Mouse (Mus musculus): ENCODE measurements around the gene Creb3l1. TPM values are rescaled to one million over a fixed set of nuclear protein-coding genes. Genes with fewer than 3 reads are reported as not detected.
A peak's percentile ranks its signal among the peaks of the same experiment; 100 is the strongest.

The Creb3l1 gene
- total RNA-seq, 2 experiments from 2014 or later, result 4.0 to 4.6 TPM

- no peak for DNase-seq (ENCODE audit: extremely low spot score in 1 of 2, low spot score in 1 of 2)
Measured at GRCm38 (mm10) chr2:91971231-91972097, 52.8 kb downstream of the Creb3l1 start.

GRCm38 (mm10) chr2:91967962-91968361, 56.3 kb downstream of the Creb3l1 start:
- no peak for DNase-seq (ENCODE audit: extremely low spot score in 1 of 2, low spot score in 1 of 2)

- no peak for DNase-seq (ENCODE audit: extremely low spot score in 1 of 2, low spot score in 1 of 2)
Measured at GRCm38 (mm10) chr2:91966367-91966766, 57.9 kb downstream of the Creb3l1 start.

- DNase-seq (ENCODE audit: extremely low spot score in 1 of 2, low spot score in 1 of 2), result no peak
Measured at GRCm38 (mm10) chr2:91965417-91965816, 58.9 kb downstream of the Creb3l1 start.

GRCm38 (mm10) chr2:91964610-91965204, 59.6 kb downstream of the Creb3l1 start:
- DNase-seq (ENCODE audit: extremely low spot score in 1 of 2, low spot score in 1 of 2), result no peak

- DNase-seq (ENCODE audit: extremely low spot score in 1 of 2, low spot score in 1 of 2), result peak; percentile 94 to 96
Measured at GRCm38 (mm10) chr2:91963443-91963932, 60.8 kb downstream of the Creb3l1 start.

GRCm38 (mm10) chr2:91962864-91963401, 61.4 kb downstream of the Creb3l1 start:
- no peak for DNase-seq (ENCODE audit: extremely low spot score in 1 of 2, low spot score in 1 of 2)

- no peak for DNase-seq (ENCODE audit: extremely low spot score in 1 of 2, low spot score in 1 of 2)
Measured at GRCm38 (mm10) chr2:91961901-91962761, 62.2 kb downstream of the Creb3l1 start.

GRCm38 (mm10) chr2:91960459-91960858, 63.8 kb downstream of the Creb3l1 start:
- no peak for DNase-seq (ENCODE audit: extremely low spot score in 1 of 2, low spot score in 1 of 2)

GRCm38 (mm10) chr2:91959544-91960410, 64.5 kb downstream of the Creb3l1 start:
- no peak for DNase-seq (ENCODE audit: extremely low spot score in 1 of 2, low spot score in 1 of 2)

- DNase-seq (ENCODE audit: extremely low spot score in 1 of 2, low spot score in 1 of 2), result no peak
Measured at GRCm38 (mm10) chr2:91958701-91959457, 65.4 kb downstream of the Creb3l1 start.

GRCm38 (mm10) chr2:91958049-91958448, 66.3 kb downstream of the Creb3l1 start:
- no peak for DNase-seq (ENCODE audit: extremely low spot score in 1 of 2, low spot score in 1 of 2)

- DNase-seq (ENCODE audit: extremely low spot score in 1 of 2, low spot score in 1 of 2), result peak; percentile 59 to 66
Measured at GRCm38 (mm10) chr2:91957096-91957495, 67.2 kb downstream of the Creb3l1 start.

- DNase-seq (ENCODE audit: extremely low spot score in 1 of 2, low spot score in 1 of 2), result no peak
Measured at GRCm38 (mm10) chr2:91955875-91956274, 68.4 kb downstream of the Creb3l1 start.

GRCm38 (mm10) chr2:91955121-91955591, 69.1 kb downstream of the Creb3l1 start:
- no peak for DNase-seq (ENCODE audit: extremely low spot score in 1 of 2, low spot score in 1 of 2)

- no peak for DNase-seq (ENCODE audit: extremely low spot score in 1 of 2, low spot score in 1 of 2)
Measured at GRCm38 (mm10) chr2:91953825-91954224, 70.5 kb downstream of the Creb3l1 start.

- no peak for DNase-seq (ENCODE audit: extremely low spot score in 1 of 2, low spot score in 1 of 2)
Measured at GRCm38 (mm10) chr2:91950275-91951085, 73.8 kb downstream of the Creb3l1 start.
